Mouse (Mus musculus) limb, embryonic 11.5 days (tissue): ENCODE measurements around the gene Fndc8. TPM values are rescaled to one million over a fixed set of nuclear protein-coding genes. Genes with fewer than 3 reads are reported as not detected.

Source experiments
- ATAC-seq: fragments of 200-750 bp; cut with Nextera tagmentation; 2 replicates; pipeline ENCODE4 v1.8.0; 2017; ENCODE audit warnings: low read depth; ENCODE audit not compliant: insufficient number of reproducible peaks, low FRiP score, low TSS enrichment
- DNase-seq: peaks from one replicate; pipeline ENCODE4 v3.0.0-alpha.2; 2015; ENCODE audit warnings: low spot score
- H3K27ac ChIP-seq: fragments of 300-500 bp; sonication (generic); replicated peaks from 2 replicates; pipeline ENCODE4 v1.5.1; 2014; ENCODE audit warnings: low read depth, mild to moderate bottlenecking, low read length
- H3K27me3 ChIP-seq: fragments of 300-500 bp; sonication (generic); 2 replicates; pipeline ENCODE4 v1.6.1; 2014; ENCODE audit warnings: mild to moderate bottlenecking, low read length, mixed read lengths; ENCODE audit not compliant: control insufficient read depth, insufficient read depth
- H3K36me3 ChIP-seq: fragments of 300-500 bp; sonication (generic); 2 replicates; pipeline ENCODE4 v1.6.1; 2014; ENCODE audit warnings: mild to moderate bottlenecking, low read length, moderate library complexity, mixed read lengths; ENCODE audit not compliant: control insufficient read depth, insufficient read depth
- H3K4me1 ChIP-seq: fragments of 300-500 bp; sonication (generic); 2 replicates; pipeline ENCODE4 v1.6.1; 2014; ENCODE audit warnings: low read length, mixed read lengths; ENCODE audit not compliant: control insufficient read depth, insufficient read depth
- H3K4me2 ChIP-seq: fragments of 300-500 bp; sonication (generic); 2 replicates; pipeline ENCODE4 v1.6.1; 2014; ENCODE audit warnings: low read depth, mild to moderate bottlenecking, moderate library complexity; ENCODE audit not compliant: severe bottlenecking
- H3K4me3 ChIP-seq: fragments of 300-500 bp; sonication (generic); 2 replicates; pipeline ENCODE4 v1.5.1; 2014; ENCODE audit warnings: low read depth, low read length
- H3K9ac ChIP-seq: fragments of 300-500 bp; sonication (generic); 2 replicates; pipeline ENCODE4 v1.6.1; 2014; ENCODE audit warnings: mild to moderate bottlenecking, low read length
- H3K9me3 ChIP-seq: fragments of 300-500 bp; sonication (generic); 2 replicates; pipeline ENCODE4 v1.6.1; 2016; ENCODE audit warnings: low read length; ENCODE audit not compliant: control insufficient read depth
- WGBS: fragments of 180-500 bp; shearing (Covaris S2); extraction: QIAGEN DNeasy Blood & Tissue Kit; methylation state at CpG from one replicate; pipeline ENCODE4 v1.1.7; 2014; 5-methylcytosine and 5-hydroxymethylcytosine counted together
- polyA plus RNA-seq: library from polyadenylated mRNA; unstranded; fragments of >200 nt; fragmentation: Nextera tagmentation; extraction: Ambion mirVana; gene quantifications from 2 replicates; pipeline ENCODE4 v1.2.1, GENCODE M21; 2014

Fndc8 gene
- polyA plus RNA-seq, 1 experiment from 2014 or later: 0.15 TPM

GRCm38 (mm10) chr11:82874924-82875323 lies 17.0 kb upstream of the Fndc8 start:
- Histone ChIP-seq H3K4me1 (no peaks in the 10 kb centered on the region), H3K9ac (no peak overlapping the region), H3K27ac (no peak overlapping the region), H3K4me2 (no peak overlapping the region), H3K27me3 (no peaks in the 10 kb centered on the region), H3K36me3 (0 out of 2 replicates have a peak, but pooled peaks cover 2% of the 10 kb centered on the region), H3K4me3 (no peak overlapping the region), H3K9me3 (no peaks in the 10 kb centered on the region)
- DNase-seq (no peak), ATAC-seq (no peak)
- 90% methylated on average over 5 of the region's 5 CpGs for WGBS

GRCm38 (mm10) chr11:82875631-82876030 lies 16.3 kb upstream of the Fndc8 start:
- H3K4me3 ChIP-seq: no peak overlapping the region
- H3K27ac ChIP-seq: no peak overlapping the region
- H3K9ac ChIP-seq: no peak overlapping the region
- DNase-seq (no peak), ATAC-seq (no peak)
- 89% methylated on average over 5 of the region's 5 CpGs for WGBS
- no peaks in the 10 kb centered on the region for H3K27me3 ChIP-seq
- 0 out of 2 replicates have a peak, but pooled peaks cover 2% of the 10 kb centered on the region for H3K36me3 ChIP-seq
- H3K9me3 ChIP-seq: no peaks in the 10 kb centered on the region
- H3K4me1 ChIP-seq: no peaks in the 10 kb centered on the region
- no peak overlapping the region for H3K4me2 ChIP-seq

GRCm38 (mm10) chr11:82877726-82878344 lies 14.1 kb upstream of the Fndc8 start:
- H3K27ac ChIP-seq: no peak overlapping the region
- H3K4me1 ChIP-seq: no peaks in the 10 kb centered on the region
- 0 out of 2 replicates have a peak, but pooled peaks cover 2% of the 10 kb centered on the region for H3K36me3 ChIP-seq
- no peak overlapping the region for H3K9ac ChIP-seq
- DNase-seq: no peak
- H3K4me2 ChIP-seq: no peak overlapping the region
- no peak for ATAC-seq
- H3K4me3 ChIP-seq: no peak overlapping the region
- H3K27me3 ChIP-seq: no peaks in the 10 kb centered on the region
- H3K9me3 ChIP-seq: no peaks in the 10 kb centered on the region
- WGBS: 79% methylated on average over 7 of the region's 7 CpGs

- no peak overlapping the region for H3K27ac ChIP-seq
- no peak overlapping the region for H3K4me2 ChIP-seq
- no peak overlapping the region for H3K9ac ChIP-seq
- H3K36me3 ChIP-seq: 0 out of 2 replicates have a peak, but pooled peaks cover 2% of the 10 kb centered on the region
- no peaks in the 10 kb centered on the region for H3K4me1 ChIP-seq
- DNase-seq: no peak
- no peak for ATAC-seq
- no peak overlapping the region for H3K4me3 ChIP-seq
- no peaks in the 10 kb centered on the region for H3K27me3 ChIP-seq
- H3K9me3 ChIP-seq: no peaks in the 10 kb centered on the region
- 61% methylated on average over 8 of the region's 8 CpGs for WGBS
Observed at GRCm38 (mm10) chr11:82883180-82883579, 8.7 kb upstream of the Fndc8 start.

- DNase-seq (no peak), ATAC-seq (no peak)
Observed at GRCm38 (mm10) chr11:82886559-82886958, 5.4 kb upstream of the Fndc8 start.

GRCm38 (mm10) chr11:82888491-82888946 lies 3.4 kb upstream of the Fndc8 start:
- H3K27ac ChIP-seq: no peak overlapping the region
- no peaks in the 10 kb centered on the region for H3K27me3 ChIP-seq
- H3K9me3 ChIP-seq: no peaks in the 10 kb centered on the region
- H3K4me3 ChIP-seq: no peak overlapping the region
- H3K36me3 ChIP-seq: no peaks in the 10 kb centered on the region
- no peak overlapping the region for H3K4me2 ChIP-seq
- 72% methylated on average over 10 of the region's 10 CpGs for WGBS
- peaks cover 8% of the 10 kb centered on the region; the same call in 1 of the 2 replicates for H3K4me1 ChIP-seq
- H3K9ac ChIP-seq: no peak overlapping the region
- ATAC-seq: no peak
- no peak for DNase-seq

More at GRCm38 (mm10) chr11:82886559-82886958, 5.4 kb upstream of the Fndc8 start:
- Histone ChIP-seq H3K36me3 (no peaks in the 10 kb centered on the region), H3K4me2 (no peak overlapping the region), H3K4me3 (no peak overlapping the region), H3K9me3 (no peaks in the 10 kb centered on the region), H3K4me1 (peaks cover 8% of the 10 kb centered on the region; the same call in 1 of the 2 replicates), H3K9ac (no peak overlapping the region), H3K27me3 (no peaks in the 10 kb centered on the region), H3K27ac (no peak overlapping the region)
- 87% methylated on average over 3 of the region's 3 CpGs for WGBS

GRCm38 (mm10) chr11:82889524-82890341 lies 2.2 kb upstream of the Fndc8 start:
- Histone ChIP-seq H3K4me1 (peaks cover 8% of the 10 kb centered on the region; the same call in 1 of the 2 replicates), H3K4me3 (peak overlapping the region; percentile 49), H3K27ac (no peak overlapping the region; the same call in 1 of the 2 replicates), H3K27me3 (no peaks in the 10 kb centered on the region), H3K36me3 (no peaks in the 10 kb centered on the region), H3K9ac (peak overlapping the region; percentile 66), H3K9me3 (no peaks in the 10 kb centered on the region), H3K4me2 (peak overlapping the region; percentile 91)
- ATAC-seq (peak; percentile 22; the same call in 1 of the 2 replicates), DNase-seq (peak; percentile 58)
- WGBS: 9% methylated on average over 31 of the region's 31 CpGs

GRCm38 (mm10) chr11:82890342-82890762 lies 1.6 kb upstream of the Fndc8 start, which contains the start of gene Rad51d:
Gene Rad51d, minus strand, starts transcription at chr11:82890614.
- Histone ChIP-seq H3K4me2 (peak within 1 kb of the TSS; percentile 91), H3K27ac (no peak within 1 kb of the TSS; the same call in 1 of the 2 replicates), H3K9me3 (no peaks in the 10 kb centered on the region), H3K36me3 (no peaks in the 10 kb centered on the region), H3K27me3 (no peaks in the 10 kb centered on the region), H3K4me3 (peak within 1 kb of the TSS; percentile 49), H3K4me1 (peaks cover 8% of the 10 kb centered on the region; the same call in 1 of the 2 replicates), H3K9ac (peak within 1 kb of the TSS; percentile 66)
- DNase-seq (peak; percentile 97), ATAC-seq (peak; percentile 93)
- WGBS: 2% methylated on average over 26 of the region's 26 CpGs
